Mouse (Mus musculus): ENCODE data around the gene Trim67. TPM values are rescaled to one million over a fixed set of nuclear protein-coding genes. Genes with fewer than 3 reads are reported as not detected.
A peak's percentile ranks its signal among the peaks of the same experiment; 100 is the strongest.

The Trim67 gene
- total and polyA plus RNA-seq, 3 experiments = 0.08 TPM; not detected in 2

GRCm38 (mm10) chr8:124827387-124827786, 34.5 kb downstream of the Trim67 start:
- H3K27me3 ChIP-seq (replicated peaks) = peaks cover 55% of the 10 kb centered on the region
- peak overlapping the region in 1 of 3 experiments; percentile 6 for H3K4me3 ChIP-seq (replicated peaks in 1 of 3; ENCODE audit: low read depth in 2 of 3, low read length in 2 of 3, poor library complexity in 1 of 3)
- in situ Hi-C loops (cut with MboI; ENCODE audit: low pct_ligation_motif_present, low pct_unique_long_range_greater_than_20kb, low sequenced_read_pairs) = no loop called here
- peak overlapping the region; percentile 53; the same call in 1 of the 2 replicates for H3K4me2 ChIP-seq (ENCODE audit: insufficient read depth, low read depth, poor library complexity, severe bottlenecking)
- DNase-seq (ENCODE audit: extremely low read depth) = peak; percentile 65
- no peak overlapping the region for H3K27ac ChIP-seq (ENCODE audit: insufficient read depth, low read depth)
- H3K9ac ChIP-seq (ENCODE audit: insufficient read depth, low read depth) = no peak overlapping the region
- H3K9me3 ChIP-seq (replicated peaks; ENCODE audit: low read length) = peaks cover 14% of the 10 kb centered on the region
- H3K36me3 ChIP-seq (replicated peaks in 1 of 2; ENCODE audit: control insufficient read depth in 1 of 2, insufficient read depth in 1 of 2, low read length in 1 of 2) = no peaks in the 10 kb centered on the region
- TF ChIP-seq ZNF384 (IDR thresholded peaks at IDR 0.05; ENCODE audit: low read depth, low read length) (no peak), RAD21 (IDR thresholded peaks at IDR 0.05; ENCODE audit: low read depth, low read length) (peak; percentile 76), ELF1 (IDR thresholded peaks at IDR 0.05; ENCODE audit: low read depth, low read length) (no peak), CTCF (conservative IDR thresholded peaks at IDR 0.05 in 1 of 2, IDR thresholded peaks at IDR 0.05 in 1 of 2; ENCODE audit: low read depth in 2 of 2, low read length in 2 of 2) (peak; percentile 85 to 95), ZKSCAN1 (IDR thresholded peaks at IDR 0.05; ENCODE audit: borderline replicate concordance, low read depth, low read length) (no peak), SMC3 (IDR thresholded peaks at IDR 0.05; ENCODE audit: low read depth, low read length) (peak; percentile 85), JUND (conservative IDR thresholded peaks at IDR 0.05; ENCODE audit: low read depth, low read length) (no peak), RCOR1 (conservative IDR thresholded peaks at IDR 0.05; ENCODE audit: low read depth, low read length) (no peak)
- dilution Hi-C loops (cut with MboI; ENCODE audit: extremely low pct_ligation_motif_present, extremely low pct_unique_long_range_greater_than_20kb, low sequenced_read_pairs) = no loop called here
- peaks cover 8 to 22% of the 10 kb centered on the region in 2 experiments for H3K4me1 ChIP-seq (ENCODE audit: control insufficient read depth in 1 of 2, insufficient read depth in 2 of 2)
- no peaks in the 10 kb centered on the region for H3K79me2 ChIP-seq (replicated peaks; ENCODE audit: control insufficient read depth, extremely low read depth, insufficient read depth, poor library complexity, severe bottlenecking)

GRCm38 (mm10) chr8:124828561-124829240, 35.8 kb downstream of the Trim67 start:
- Histone ChIP-seq H3K27ac (ENCODE audit: insufficient read depth, low read depth) (no peak overlapping the region), H3K4me1 (ENCODE audit: control insufficient read depth in 1 of 2, insufficient read depth in 2 of 2) (peaks cover 8 to 22% of the 10 kb centered on the region in 2 experiments), H3K79me2 (replicated peaks; ENCODE audit: control insufficient read depth, extremely low read depth, insufficient read depth, poor library complexity, severe bottlenecking) (no peaks in the 10 kb centered on the region), H3K36me3 (replicated peaks in 1 of 2; ENCODE audit: control insufficient read depth in 1 of 2, insufficient read depth in 1 of 2, low read length in 1 of 2) (no peaks in the 10 kb centered on the region), H3K4me2 (ENCODE audit: insufficient read depth, low read depth, poor library complexity, severe bottlenecking) (no peak overlapping the region), H3K4me3 (replicated peaks in 1 of 3; ENCODE audit: low read depth in 2 of 3, low read length in 2 of 3, poor library complexity in 1 of 3) (no peak overlapping the region), H3K9ac (ENCODE audit: insufficient read depth, low read depth) (no peak overlapping the region), H3K27me3 (replicated peaks) (peaks cover 45% of the 10 kb centered on the region), H3K9me3 (replicated peaks; ENCODE audit: low read length) (peaks cover 14% of the 10 kb centered on the region)
- no peak for TF ChIP-seq TCF12 (IDR thresholded peaks at IDR 0.05; ENCODE audit: low read depth, low read length)
- no peak for TF ChIP-seq PAX5 (IDR thresholded peaks at IDR 0.05; ENCODE audit: low read length)
- TF ChIP-seq JUN (IDR thresholded peaks at IDR 0.05; ENCODE audit: insufficient read depth, low read depth, low read length) = no peak
- no peak for TF ChIP-seq MEF2A (IDR thresholded peaks at IDR 0.05; ENCODE audit: borderline replicate concordance, low read depth, low read length)
- no peak for TF ChIP-seq MAX (IDR thresholded peaks at IDR 0.05; ENCODE audit: low read length)
- no peak for TF ChIP-seq SIN3A (IDR thresholded peaks at IDR 0.05; ENCODE audit: low read length)
- TF ChIP-seq SMC3 (IDR thresholded peaks at IDR 0.05; ENCODE audit: low read depth, low read length) = no peak
- no peak for TF ChIP-seq E2F4 (IDR thresholded peaks at IDR 0.05; ENCODE audit: insufficient replicate concordance, low read depth, low read length)
- no peak for TF ChIP-seq USF2 (conservative IDR thresholded peaks at IDR 0.05; ENCODE audit: low read depth, low read length)
- TF ChIP-seq USF1 (IDR thresholded peaks at IDR 0.05; ENCODE audit: low read depth, low read length) = no peak
- no peak for TF ChIP-seq CTCF (conservative IDR thresholded peaks at IDR 0.05 in 1 of 2, IDR thresholded peaks at IDR 0.05 in 1 of 2; ENCODE audit: low read depth in 2 of 2, low read length in 2 of 2)
- no peak for TF ChIP-seq RCOR1 (conservative IDR thresholded peaks at IDR 0.05; ENCODE audit: low read depth, low read length)
- in situ Hi-C loops (cut with MboI; ENCODE audit: low pct_ligation_motif_present, low pct_unique_long_range_greater_than_20kb, low sequenced_read_pairs) (no loop called here), dilution Hi-C loops (cut with MboI; ENCODE audit: extremely low pct_ligation_motif_present, extremely low pct_unique_long_range_greater_than_20kb, low sequenced_read_pairs) (no loop called here)
- DNase-seq (ENCODE audit: extremely low read depth) = no peak
